In the genomic region with DNA sequence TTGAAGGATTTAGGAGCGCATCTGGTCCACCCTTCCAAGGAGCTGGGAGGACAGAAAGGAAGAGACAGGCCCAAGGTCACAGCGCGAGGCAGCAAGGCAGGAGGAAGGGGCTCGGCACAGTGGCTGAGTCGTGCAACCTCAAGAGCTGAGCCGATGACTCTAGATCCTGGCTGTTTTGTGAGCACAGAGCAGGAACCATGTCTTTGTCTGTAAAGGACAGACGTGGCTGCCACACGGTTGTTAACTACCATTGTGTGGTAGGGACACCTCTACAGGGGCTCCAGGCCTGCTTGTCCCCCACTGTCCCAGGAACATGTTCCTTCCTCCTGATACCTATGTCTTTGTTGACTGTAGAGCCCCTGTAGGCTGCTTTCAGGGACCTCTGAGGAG, we compare ENCODE assay signal across 26 mouse cellular contexts. TPM values are rescaled to one million over a fixed set of nuclear protein-coding genes. Genes with fewer than 3 reads are reported as not detected.
DNase-seq lines count a peak whose midpoint lies in the region; ATAC-seq and TF ChIP-seq lines count a peak whose summit lies in the region.
"Had no signal": no experiment of that assay in that cellular context is flagged by ENCODE, and none has a peak within 500 bp of the region (broad histone marks: within the 10 kb centered on the region; RNA-seq: fewer than 3 reads in every experiment).

No protein-coding gene starts in this region.

- H3K27me3 ChIP-seq in cerebellum, adult 2 months (ENCODE audit: control insufficient read depth, insufficient read depth, low read length) = no peaks in the 10 kb centered on the region
- H3K27me3 ChIP-seq in heart, embryonic 14.5 days (ENCODE audit: control insufficient read depth, insufficient read depth, low read length) = no peaks in the 10 kb centered on the region
- peaks cover 19% of the 10 kb centered on the region for H3K27me3 ChIP-seq in liver, embryonic 12.5 days (replicated peaks)
- peaks cover 2% of the 10 kb centered on the region; the same call in 1 of the 2 replicates for H3K27me3 ChIP-seq in liver, postnatal 0 days (ENCODE audit: insufficient read depth, low read length)
- H3K27me3 ChIP-seq in embryonic facial prominence, embryonic 13.5 days = peaks cover 3% of the 10 kb centered on the region; the same call in 1 of the 2 replicates
- H3K27me3 ChIP-seq: embryonic facial prominence, embryonic 15.5 days; intestine, embryonic 15.5 days had no signal

- peak overlapping the region; percentile 48 for H3K9ac ChIP-seq in heart, embryonic 14.5 days (ENCODE audit: low read length)
- H3K9ac ChIP-seq in liver, embryonic 12.5 days = 0 out of 2 replicates have a peak overlapping the region, but pooled peaks have one; percentile 9
- no peak overlapping the region for H3K9ac ChIP-seq in liver, postnatal 0 days (replicated peaks)
- H3K9ac ChIP-seq in embryonic facial prominence, embryonic 13.5 days = 0 out of 2 replicates have a peak overlapping the region, but pooled peaks have one; percentile 22
- H3K9ac ChIP-seq: embryonic facial prominence, embryonic 15.5 days; hindbrain, embryonic 13.5 days; intestine, embryonic 15.5 days; liver, embryonic 14.5 days had no signal

- no peaks in the 10 kb centered on the region for H3K9me3 ChIP-seq in heart, embryonic 14.5 days (ENCODE audit: control insufficient read depth, low read length)
- H3K9me3 ChIP-seq in liver, embryonic 12.5 days (replicated peaks) = no peaks in the 10 kb centered on the region
- H3K9me3 ChIP-seq in liver, postnatal 0 days (ENCODE audit: low read length) = no peaks in the 10 kb centered on the region
- no peaks in the 10 kb centered on the region for H3K9me3 ChIP-seq in embryonic facial prominence, embryonic 13.5 days
- H3K9me3 ChIP-seq: embryonic facial prominence, embryonic 15.5 days; hindbrain, embryonic 13.5 days; intestine, embryonic 15.5 days; midbrain, embryonic 10.5 days had no signal

- DNase-seq in cerebellum, adult 2 months = no peak
- DNase-seq in cerebellum, postnatal 14 days = no peak
- no peak for DNase-seq in heart, postnatal 10 days
- no peak for DNase-seq in liver, postnatal 0 days
- DNase-seq: kidney, postnatal 4 days; layer of hippocampus, adult 9-11 months; right cerebral cortex, postnatal 4 days; thymus, postnatal 25 days had no signal

- intact Hi-C loops in heart, postnatal 10 days (cut with DNase I) = no loop called here

- whole genome bisulfite sequencing in cerebellum, adult 2 months = 47% methylated on average over 8 of the region's 8 CpGs
- WGBS in heart, embryonic 14.5 days = 62% methylated on average over 8 of the region's 8 CpGs
- WGBS in liver, embryonic 12.5 days (ENCODE audit: insufficient replicate concordance) = 64% methylated on average over 8 of the region's 8 CpGs
- 70% methylated on average over 8 of the region's 8 CpGs for WGBS in liver, postnatal 0 days (ENCODE audit: insufficient replicate concordance)
- WGBS in embryonic facial prominence, embryonic 13.5 days = 72% methylated on average over 8 of the region's 8 CpGs

- H3K27ac ChIP-seq in cerebellum, adult 2 months (ENCODE audit: insufficient read depth, low read length) = peak overlapping the region; percentile 75
- peak overlapping the region; percentile 8 to 51; a peak in 1 of 4 replicates for H3K27ac ChIP-seq in heart, embryonic 14.5 days (replicated peaks in 1 of 2; ENCODE audit: control insufficient read depth in 1 of 2, insufficient read depth in 1 of 2, low read depth in 2 of 2, low read length in 2 of 2)
- no peak overlapping the region for H3K27ac ChIP-seq in liver, embryonic 12.5 days
- no peak overlapping the region for H3K27ac ChIP-seq in liver, postnatal 0 days (ENCODE audit: low read depth)
- no peak overlapping the region for H3K27ac ChIP-seq in embryonic facial prominence, embryonic 13.5 days
- H3K27ac ChIP-seq: embryonic facial prominence, embryonic 15.5 days; hindbrain, embryonic 13.5 days; intestine, embryonic 15.5 days; left cerebral cortex, adult 2 months; liver, embryonic 14.5 days; macrophage; midbrain, embryonic 10.5 days; stomach, postnatal 0 days had no signal

- no peak for TF ChIP-seq CTCF in cerebellum, adult 2 months (IDR thresholded peaks at IDR 0.05; ENCODE audit: borderline replicate concordance, insufficient read depth, low read depth, low read length)
- no peak for TF ChIP-seq CTCF in liver, postnatal 0 days (IDR thresholded peaks at IDR 0.05; ENCODE audit: low read depth)

- no peak for ATAC-seq in heart, embryonic 14.5 days (ENCODE audit: insufficient number of reproducible peaks, insufficient read depth, low FRiP score, low read depth)
- ATAC-seq in liver, embryonic 12.5 days = no peak
- ATAC-seq in liver, postnatal 0 days = no peak
- ATAC-seq in embryonic facial prominence, embryonic 13.5 days (ENCODE audit: insufficient number of reproducible peaks, insufficient read depth, low FRiP score, low TSS enrichment, low read depth) = no peak
- ATAC-seq: CD4-positive, CD25-positive, alpha-beta regulatory T cell, adult 4 months; forebrain, embryonic 16.5 days; intestine, embryonic 15.5 days had no signal

- no peaks in the 10 kb centered on the region for H3K36me3 ChIP-seq in heart, embryonic 14.5 days (ENCODE audit: control insufficient read depth, insufficient read depth, low read length)
- H3K36me3 ChIP-seq in liver, embryonic 12.5 days = no peaks in the 10 kb centered on the region
- H3K36me3 ChIP-seq in liver, postnatal 0 days (replicated peaks; ENCODE audit: insufficient read depth, low read length) = no peaks in the 10 kb centered on the region
- H3K36me3 ChIP-seq in embryonic facial prominence, embryonic 13.5 days = no peaks in the 10 kb centered on the region
- H3K36me3 ChIP-seq: embryonic facial prominence, embryonic 15.5 days; hindbrain, embryonic 13.5 days; intestine, embryonic 15.5 days; midbrain, embryonic 10.5 days had no signal

- TF ChIP-seq EP300 in liver, postnatal 0 days (IDR thresholded peaks at IDR 0.05; ENCODE audit: low read depth) = no peak

- no peak for TF ChIP-seq POLR2A in cerebellum, adult 2 months (IDR thresholded peaks at IDR 0.05; ENCODE audit: borderline replicate concordance, insufficient read depth, low read length)

- H3K4me3 ChIP-seq in cerebellum, adult 2 months (replicated peaks; ENCODE audit: insufficient read depth, low read depth, low read length) = no peak overlapping the region
- H3K4me3 ChIP-seq in heart, embryonic 14.5 days (ENCODE audit: control insufficient read depth in 1 of 2, insufficient read depth in 1 of 2, low read depth in 1 of 2, low read length in 2 of 2) = no peak overlapping the region
- H3K4me3 ChIP-seq in liver, embryonic 12.5 days = no peak overlapping the region
- no peak overlapping the region for H3K4me3 ChIP-seq in liver, postnatal 0 days (ENCODE audit: low read depth, low read length)
- no peak overlapping the region for H3K4me3 ChIP-seq in embryonic facial prominence, embryonic 13.5 days
- H3K4me3 ChIP-seq: embryonic facial prominence, embryonic 15.5 days; hindbrain, embryonic 13.5 days; intestine, embryonic 15.5 days; left cerebral cortex, adult 2 months; midbrain, embryonic 10.5 days had no signal

- H3K4me1 ChIP-seq in cerebellum, adult 2 months (ENCODE audit: control insufficient read depth, insufficient read depth, low read length) = peaks cover 28% of the 10 kb centered on the region
- H3K4me1 ChIP-seq in heart, embryonic 14.5 days (ENCODE audit: control insufficient read depth in 2 of 2, insufficient read depth in 2 of 2, low read length in 2 of 2) = peaks cover 20 to 22% of the 10 kb centered on the region in 2 experiments
- H3K4me1 ChIP-seq in liver, embryonic 12.5 days = peaks cover 69% of the 10 kb centered on the region
- peaks cover 12% of the 10 kb centered on the region for H3K4me1 ChIP-seq in liver, postnatal 0 days (ENCODE audit: insufficient read depth)
- H3K4me1 ChIP-seq in embryonic facial prominence, embryonic 13.5 days = peaks cover 7% of the 10 kb centered on the region

- H3K4me2 ChIP-seq in heart, embryonic 14.5 days (ENCODE audit: low read length) = no peak overlapping the region
- no peak overlapping the region for H3K4me2 ChIP-seq in liver, embryonic 12.5 days
- no peak overlapping the region for H3K4me2 ChIP-seq in liver, postnatal 0 days (ENCODE audit: low read depth, low read length)
- no peak overlapping the region for H3K4me2 ChIP-seq in embryonic facial prominence, embryonic 13.5 days
- H3K4me2 ChIP-seq: embryonic facial prominence, embryonic 15.5 days; hindbrain, embryonic 13.5 days; intestine, embryonic 15.5 days had no signal

RNA-seq across cellular contexts. Expression of gene Fabp3, which starts 8.8 kb away (rescaled TPM):
- polyA plus RNA-seq in cerebellum, adult 2 months (2012; rRNA removed) = 196 and 220 TPM in 2 replicates
- polyA plus RNA-seq in heart, embryonic 14.5 days (2014; fragmentation: Nextera tagmentation; extraction: Ambion mirVana) = 1,549 and 1,575 TPM in 2 replicates
- total RNA-seq in heart, postnatal 10 days (2021) = 1,000 to 10,000 TPM; 7,205 to 8,003 TPM
- 1.3 and 1.5 TPM in 2 replicates for polyA plus RNA-seq in liver, embryonic 12.5 days (2016; fragmentation: Nextera tagmentation; extraction: Ambion mirVana)
- 1.3 and 26.0 TPM in 2 replicates for polyA plus RNA-seq in liver, postnatal 0 days (2015; fragmentation: Nextera tagmentation; extraction: Ambion mirVana)
- polyA plus RNA-seq in embryonic facial prominence, embryonic 13.5 days (2015; fragmentation: Nextera tagmentation; extraction: Ambion mirVana) = 12.9 and 14.8 TPM in 2 replicates
- polyA plus RNA-seq: CD4-positive, CD25-positive, alpha-beta regulatory T cell, adult 4 months had no signal

RNA-seq across cellular contexts. Expression of gene Gm10570, which starts 8.8 kb away (rescaled TPM):
- 1.6 and 1.7 TPM in 2 replicates for polyA plus RNA-seq in cerebellum, adult 2 months (2012; rRNA removed)
- polyA plus RNA-seq in heart, embryonic 14.5 days (2014; fragmentation: Nextera tagmentation; extraction: Ambion mirVana) = 0.74 and 1.2 TPM in 2 replicates
- 1 to 10 TPM in 1 of 2 experiments, not detected in 1; 1.1 TPM for total RNA-seq in heart, postnatal 10 days (2021)
- polyA plus RNA-seq in liver, embryonic 12.5 days (2016; fragmentation: Nextera tagmentation; extraction: Ambion mirVana) = not detected in 2 replicates
- polyA plus RNA-seq in liver, postnatal 0 days (2015; fragmentation: Nextera tagmentation; extraction: Ambion mirVana) = not detected in 2 replicates
- polyA plus RNA-seq in embryonic facial prominence, embryonic 13.5 days (2015; fragmentation: Nextera tagmentation; extraction: Ambion mirVana) = not detected in 2 replicates
- total RNA-seq: adrenal gland, adult 18-20 months; adrenal gland, postnatal 4 days; midbrain, postnatal 0 days had no signal
- polyA plus RNA-seq: CD4-positive, CD25-positive, alpha-beta regulatory T cell, adult 4 months; intestine, embryonic 15.5 days; kidney, embryonic 14.5 days; lung, embryonic 16.5 days; macrophage; midbrain, embryonic 10.5 days; stomach, postnatal 0 days had no signal

RNA-seq across cellular contexts. Expression of gene Serinc2, which starts 20.6 kb away (rescaled TPM):
- polyA plus RNA-seq in cerebellum, adult 2 months (2012; rRNA removed) = 39.6 and 46.5 TPM in 2 replicates
- 6.0 and 7.5 TPM in 2 replicates for polyA plus RNA-seq in heart, embryonic 14.5 days (2014; fragmentation: Nextera tagmentation; extraction: Ambion mirVana)
- 1 to 10 TPM; 3.0 to 3.1 TPM for total RNA-seq in heart, postnatal 10 days (2021)
- 1.7 and 3.1 TPM in 2 replicates for polyA plus RNA-seq in liver, embryonic 12.5 days (2016; fragmentation: Nextera tagmentation; extraction: Ambion mirVana)
- polyA plus RNA-seq in liver, postnatal 0 days (2015; fragmentation: Nextera tagmentation; extraction: Ambion mirVana) = 3.4 and 4.4 TPM in 2 replicates
- polyA plus RNA-seq in embryonic facial prominence, embryonic 13.5 days (2015; fragmentation: Nextera tagmentation; extraction: Ambion mirVana) = 150 TPM in 2 replicates
- polyA plus RNA-seq: macrophage had no signal

Comparison
In these comparisons a context has a peak if more than half of its experiments do, and no peak if none do; other contexts are left out.
1. H3K27ac ChIP-seq: peak in cerebellum, adult 2 months (single experiment) and heart, embryonic 14.5 days (2 of 2); none in liver, embryonic 12.5 days (single experiment), liver, postnatal 0 days (single experiment) and embryonic facial prominence, embryonic 13.5 days (single experiment).